Mouse (Mus musculus) G1E (cell line): ENCODE data around the gene Tgfbr3.

Source experiments
- CTCF ChIP-seq: IDR thresholded peaks from 2 replicates; pipeline ENCODE4 v1.5.1; 2012; ENCODE audit warnings: low read depth, low read length, inconsistent platforms, mixed read lengths
- GATA1 ChIP-seq: IDR thresholded peaks from 2 replicates; pipeline ENCODE4 v1.6.1; 2012; ENCODE audit warnings: borderline replicate concordance, low read length, inconsistent platforms, mixed read lengths
- GATA2 ChIP-seq: IDR thresholded peaks from 2 replicates; pipeline ENCODE4 v1.6.1; 2012; ENCODE audit warnings: low read depth, low read length, inconsistent platforms, borderline replicate concordance
- TAL1 ChIP-seq: conservative IDR thresholded peaks from 2 replicates; pipeline ENCODE4 v1.6.1; 2012; ENCODE audit warnings: low read depth, low read length, inconsistent platforms, mixed read lengths

GRCm38 (mm10) chr5:107220936-107221335 is 68.5 kb downstream of the Tgfbr3 start:
- TF ChIP-seq CTCF (no peak), TAL1 (no peak), GATA2 (no peak), GATA1 (no peak)
